Mouse (Mus musculus) erythroblast, embryonic 14.5 days (primary cell): Measurements from ENCODE around the gene Klhl22. TPM values are rescaled to one million over a fixed set of nuclear protein-coding genes. Genes with fewer than 3 reads are reported as not detected.

Source experiments
- H3K27me3 ChIP-seq: 2 replicates; pipeline ENCODE4 v1.6.1; 2012; ENCODE audit warnings: inconsistent platforms; ENCODE audit not compliant: control insufficient read depth
- H3K36me3 ChIP-seq: 2 replicates; pipeline ENCODE4 v1.6.1; 2012; ENCODE audit warnings: mild to moderate bottlenecking, inconsistent platforms; ENCODE audit not compliant: control insufficient read depth
- H3K4me1 ChIP-seq: 2 replicates; pipeline ENCODE4 v1.6.1; 2012; ENCODE audit warnings: inconsistent platforms; ENCODE audit not compliant: control insufficient read depth
- H3K4me3 ChIP-seq: replicated peaks from 2 replicates; pipeline ENCODE3; 2012; ENCODE audit warnings: moderate library complexity, mild to moderate bottlenecking, inconsistent platforms
- H3K9me3 ChIP-seq: 2 replicates; pipeline ENCODE4 v1.6.1; 2012; ENCODE audit warnings: low read length, inconsistent platforms, mixed read lengths; ENCODE audit not compliant: control insufficient read depth
- GATA1 ChIP-seq: IDR thresholded peaks from 2 replicates; pipeline ENCODE4 v1.6.1; 2012; ENCODE audit warnings: low read length, inconsistent platforms, mixed read lengths
- TAL1 ChIP-seq: IDR thresholded peaks from 3 replicates; pipeline ENCODE4 v1.6.1; 2012; ENCODE audit warnings: low read length, inconsistent platforms, mixed read lengths
- polyA plus RNA-seq: library from polyadenylated mRNA; stranded (reverse); fragments of >175 nt; gene quantifications from 2 replicates; pipeline ENCODE4 v1.2.3, GENCODE M21; 2012

The Klhl22 gene
- polyA plus RNA-seq, 1 experiment, result 0.22 TPM

GRCm38 (mm10) chr16:17803675-17804448, 44.4 kb downstream of the Klhl22 start:
- peaks cover 99% of the 10 kb centered on the region for H3K27me3 ChIP-seq
- peaks cover 33% of the 10 kb centered on the region for H3K4me1 ChIP-seq
- no peak for TF ChIP-seq TAL1
- TF ChIP-seq GATA1, result no peak
- no peaks in the 10 kb centered on the region for H3K36me3 ChIP-seq
- peak overlapping the region; percentile 41 for H3K4me3 ChIP-seq
- peaks cover 30% of the 10 kb centered on the region; the same call in 1 of the 2 replicates for H3K9me3 ChIP-seq

- H3K4me3 ChIP-seq, result peak overlapping the region; percentile 41
- H3K27me3 ChIP-seq, result peaks cover 99% of the 10 kb centered on the region
- H3K9me3 ChIP-seq, result peaks cover 30% of the 10 kb centered on the region; the same call in 1 of the 2 replicates
- H3K4me1 ChIP-seq, result peaks cover 33% of the 10 kb centered on the region
- no peaks in the 10 kb centered on the region for H3K36me3 ChIP-seq
- TF ChIP-seq TAL1 (no peak), GATA1 (no peak)
Measured at GRCm38 (mm10) chr16:17804449-17804912, 45.1 kb downstream of the Klhl22 start.

- TF ChIP-seq TAL1 (no peak), GATA1 (no peak)
- Histone ChIP-seq H3K4me3 (no peak overlapping the region), H3K36me3 (no peaks in the 10 kb centered on the region), H3K27me3 (peaks cover 99% of the 10 kb centered on the region), H3K9me3 (peaks cover 30% of the 10 kb centered on the region; the same call in 1 of the 2 replicates), H3K4me1 (peaks cover 33% of the 10 kb centered on the region)
Measured at GRCm38 (mm10) chr16:17804982-17805381, 45.6 kb downstream of the Klhl22 start.

DNA sequence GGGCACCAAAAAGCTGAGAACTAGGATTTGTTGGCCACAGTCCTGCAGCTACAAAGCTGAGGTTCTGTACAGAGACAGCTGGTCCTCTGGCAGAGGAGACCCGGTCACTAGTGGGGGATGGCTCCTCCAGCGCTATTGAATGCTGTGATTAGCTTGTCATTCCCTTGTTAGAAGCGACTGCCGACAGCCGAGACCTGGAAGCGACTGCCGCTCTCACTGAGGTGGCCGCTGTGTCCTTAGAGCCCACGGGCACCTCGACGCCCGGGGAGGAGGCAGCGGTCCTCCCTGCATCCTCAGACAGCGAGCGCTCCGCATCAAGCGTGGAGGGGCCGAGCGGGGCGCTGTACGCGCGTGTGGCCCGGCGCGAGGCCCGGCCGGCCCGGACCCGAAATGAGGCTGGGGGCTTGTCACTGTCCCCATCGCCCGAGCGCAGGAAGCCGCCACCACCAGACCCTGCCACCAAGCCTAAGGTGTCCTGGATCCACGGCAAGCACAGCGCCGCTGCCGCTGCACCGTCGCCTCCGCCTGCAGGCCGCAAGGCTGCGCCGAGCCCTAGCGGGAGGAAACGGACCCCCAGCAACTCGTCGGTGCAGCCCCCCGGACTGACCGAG, 47.3 kb downstream of the Klhl22 start:
- Histone ChIP-seq H3K27me3 (peaks cover 96% of the 10 kb centered on the region), H3K4me1 (peaks cover 33% of the 10 kb centered on the region)
- TF ChIP-seq TAL1 (no peak), GATA1 (no peak)

GRCm38 (mm10) chr16:17807192-17808009, 48.0 kb downstream of the Klhl22 start:
- H3K4me1 ChIP-seq, result peaks cover 33% of the 10 kb centered on the region

More for the DNA sequence above, 47.3 kb downstream of the Klhl22 start:
- H3K9me3 ChIP-seq, result peaks cover 30% of the 10 kb centered on the region; the same call in 1 of the 2 replicates
- no peaks in the 10 kb centered on the region for H3K36me3 ChIP-seq
- H3K4me3 ChIP-seq, result peak overlapping the region; percentile 55

GRCm38 (mm10) chr16:17809125-17809524, 49.7 kb downstream of the Klhl22 start:
- peaks cover 23% of the 10 kb centered on the region for H3K4me1 ChIP-seq
- TF ChIP-seq GATA1 (no peak), TAL1 (no peak)
- H3K36me3 ChIP-seq, result no peaks in the 10 kb centered on the region
- peaks cover 91% of the 10 kb centered on the region for H3K27me3 ChIP-seq
- peaks cover 12% of the 10 kb centered on the region; the same call in 1 of the 2 replicates for H3K9me3 ChIP-seq
- no peak overlapping the region for H3K4me3 ChIP-seq

More at GRCm38 (mm10) chr16:17807192-17808009, 48.0 kb downstream of the Klhl22 start:
- no peak for TF ChIP-seq TAL1
- TF ChIP-seq GATA1, result no peak
- H3K4me3 ChIP-seq, result peak overlapping the region; percentile 55
- no peaks in the 10 kb centered on the region for H3K36me3 ChIP-seq
- peaks cover 26% of the 10 kb centered on the region; the same call in 1 of the 2 replicates for H3K9me3 ChIP-seq
- peaks cover 91% of the 10 kb centered on the region for H3K27me3 ChIP-seq

DNA sequence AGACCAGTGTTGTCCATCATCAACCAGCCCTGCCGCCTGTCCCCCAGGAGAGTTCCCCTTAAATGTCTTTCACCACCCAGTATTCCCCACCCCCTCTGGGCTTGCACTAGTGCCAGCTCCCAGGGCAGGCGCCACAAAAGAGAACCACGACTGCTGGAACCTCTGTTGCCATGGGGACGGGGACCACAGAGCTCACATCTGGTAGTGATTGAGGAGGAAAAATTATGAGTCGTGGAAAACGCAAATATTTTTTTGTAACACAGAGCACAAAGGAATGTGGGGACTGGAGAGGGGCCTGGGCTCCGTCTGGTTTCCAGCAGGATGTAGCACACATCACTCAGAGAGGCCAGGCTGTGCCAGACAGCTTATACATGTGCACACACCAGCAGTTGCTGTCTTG, 50.3 kb downstream of the Klhl22 start:
- peaks cover 90% of the 10 kb centered on the region for H3K27me3 ChIP-seq
- H3K4me3 ChIP-seq, result no peak overlapping the region
- H3K4me1 ChIP-seq, result peaks cover 17% of the 10 kb centered on the region
- H3K36me3 ChIP-seq, result no peaks in the 10 kb centered on the region
- TF ChIP-seq GATA1, result no peak
- no peak for TF ChIP-seq TAL1
- peaks cover 9% of the 10 kb centered on the region; the same call in 1 of the 2 replicates for H3K9me3 ChIP-seq

GRCm38 (mm10) chr16:17812120-17812519, 52.7 kb downstream of the Klhl22 start:
- TF ChIP-seq GATA1 (no peak), TAL1 (no peak)

More at GRCm38 (mm10) chr16:17812120-17812519, 52.7 kb downstream of the Klhl22 start:
- no peaks in the 10 kb centered on the region for H3K9me3 ChIP-seq
- H3K4me1 ChIP-seq, result peaks cover 17% of the 10 kb centered on the region
- H3K4me3 ChIP-seq, result no peak overlapping the region
- H3K36me3 ChIP-seq, result no peaks in the 10 kb centered on the region
- peaks cover 89% of the 10 kb centered on the region for H3K27me3 ChIP-seq
